In genomic region chr10:76764927-76765326, GRCm38 (mm10) we compare ENCODE assay signal across 19 mouse cellular contexts. TPM values are rescaled to one million over a fixed set of nuclear protein-coding genes. Genes with fewer than 3 reads are reported as not detected.
"Had no signal": no experiment of that assay in that cellular context is flagged by ENCODE, and none has a peak within 500 bp of the region (broad histone marks: within the 10 kb centered on the region; RNA-seq: fewer than 3 reads in every experiment).

No protein-coding gene starts in this region.

- DNase-seq: kidney, adult 2 months; kidney, postnatal 25 days; layer of hippocampus, adult 9-11 months; liver, embryonic 13.5 days; lung, adult 2 months; lung, postnatal 14 days; lung, postnatal 4 days; spleen, adult 18-20 months; thymus, postnatal 36 days had no signal

- H3K9ac ChIP-seq: liver, embryonic 13.5 days; midbrain, embryonic 12.5 days; midbrain, embryonic 15.5 days; stomach, embryonic 15.5 days had no signal

- H3K36me3 ChIP-seq: liver, embryonic 13.5 days; midbrain, embryonic 15.5 days; stomach, embryonic 15.5 days had no signal

- ATAC-seq: intestine, embryonic 16.5 days; midbrain, embryonic 15.5 days had no signal

- H3K4me3 ChIP-seq: layer of hippocampus, adult 2 months; liver, embryonic 13.5 days; midbrain, embryonic 12.5 days; midbrain, embryonic 15.5 days; myocyte; stomach, embryonic 15.5 days had no signal

- H3K27ac ChIP-seq: kidney, postnatal 0 days; layer of hippocampus, adult 2 months; liver, embryonic 13.5 days; midbrain, embryonic 12.5 days; midbrain, embryonic 15.5 days; stomach, embryonic 15.5 days had no signal

- H3K9me3 ChIP-seq: liver, embryonic 13.5 days; midbrain, embryonic 12.5 days; midbrain, embryonic 15.5 days; stomach, embryonic 15.5 days had no signal

- H3K27me3 ChIP-seq: liver, embryonic 13.5 days; midbrain, embryonic 12.5 days; midbrain, embryonic 15.5 days; stomach, embryonic 15.5 days had no signal

- H3K4me2 ChIP-seq: liver, embryonic 13.5 days; midbrain, embryonic 12.5 days; midbrain, embryonic 15.5 days; stomach, embryonic 15.5 days had no signal

- H3K4me1 ChIP-seq: liver, embryonic 13.5 days; midbrain, embryonic 12.5 days; midbrain, embryonic 15.5 days; stomach, embryonic 15.5 days had no signal

RNA-seq across cellular contexts. Expression of gene Col6a1, which starts 39.0 kb away (rescaled TPM):
- total RNA-seq: megakaryocyte progenitor cell, adult 5-6 weeks; megakaryocyte-erythroid progenitor cell, adult 5-6 weeks; monocyte, adult 5-6 weeks had no signal
